Mouse (Mus musculus) macrophage (primary cell): ENCODE measurements around the gene Rps6ka1. TPM values are rescaled to one million over a fixed set of nuclear protein-coding genes. Genes with fewer than 3 reads are reported as not detected.

ENCODE experiments used
- H3K27ac ChIP-seq: fragments of 350-480 bp; formaldehyde crosslinking; 2 replicates; pipeline ENCODE4 v1.9.0; 2021
- H3K36me3 ChIP-seq: fragments of 350-480 bp; formaldehyde crosslinking; 2 replicates; pipeline ENCODE4 v1.9.0; 2021; ENCODE audit errors: inconsistent target
- H3K4me3 ChIP-seq: fragments of 350-480 bp; formaldehyde crosslinking; 2 replicates; pipeline ENCODE4 v1.9.0; 2021; ENCODE audit errors: inconsistent target
- H3K79me2 ChIP-seq: fragments of 350-480 bp; formaldehyde crosslinking; 2 replicates; pipeline ENCODE4 v1.9.0; 2021; ENCODE audit errors: inconsistent target
- WGBS: methylation state at CpG from one replicate; pipeline ENCODE4 v1.1.7; 2026; ENCODE audit warnings: inconsistent platforms; ENCODE audit not compliant: missing documents; 5-methylcytosine and 5-hydroxymethylcytosine counted together
- polyA plus RNA-seq: library from polyadenylated mRNA; stranded (reverse); fragments of 250-400 nt; gene quantifications from 3 replicates; pipeline ENCODE4 v1.2.4, GENCODE M21; 2018; ENCODE audit warnings: inconsistent platforms

The Rps6ka1 gene
- polyA plus RNA-seq, 1 experiment from 2014 or later = 43.0 TPM

- Histone ChIP-seq H3K79me2 (no peaks in the 10 kb centered on the region), H3K36me3 (no peaks in the 10 kb centered on the region), H3K4me3 (no peak overlapping the region), H3K27ac (no peak overlapping the region)
- WGBS = 69% methylated on average over 8 of the region's 8 CpGs
Observed at GRCm38 (mm10) chr4:133884127-133884753, 3.4 kb downstream of the Rps6ka1 start.

GRCm38 (mm10) chr4:133881851-133882250 is 5.7 kb downstream of the Rps6ka1 start:
- Histone ChIP-seq H3K27ac (no peak overlapping the region), H3K4me3 (no peak overlapping the region), H3K79me2 (no peaks in the 10 kb centered on the region), H3K36me3 (no peaks in the 10 kb centered on the region)
- WGBS = 85% methylated on average over 3 of the region's 3 CpGs

- H3K4me3 ChIP-seq = no peak overlapping the region
- H3K79me2 ChIP-seq = no peaks in the 10 kb centered on the region
- H3K36me3 ChIP-seq = no peaks in the 10 kb centered on the region
- 100% methylated on average over 4 of the region's 4 CpGs for WGBS
- no peak overlapping the region for H3K27ac ChIP-seq
Observed at GRCm38 (mm10) chr4:133881399-133881798, 6.2 kb downstream of the Rps6ka1 start.

GRCm38 (mm10) chr4:133879145-133879902 is 8.3 kb downstream of the Rps6ka1 start:
- Histone ChIP-seq H3K36me3 (no peaks in the 10 kb centered on the region), H3K4me3 (no peak overlapping the region), H3K27ac (no peak overlapping the region), H3K79me2 (no peaks in the 10 kb centered on the region)
- 74% methylated on average over 12 of the region's 12 CpGs for WGBS

GRCm38 (mm10) chr4:133877850-133878755 is 9.5 kb downstream of the Rps6ka1 start:
- Histone ChIP-seq H3K27ac (no peak overlapping the region), H3K36me3 (no peaks in the 10 kb centered on the region), H3K79me2 (peaks cover 8% of the 10 kb centered on the region), H3K4me3 (no peak overlapping the region)
- 89% methylated on average over 14 of the region's 14 CpGs for WGBS

- H3K4me3 ChIP-seq = no peak overlapping the region; the same call in 1 of the 2 replicates
- peaks cover 15% of the 10 kb centered on the region for H3K36me3 ChIP-seq
- H3K79me2 ChIP-seq = peaks cover 36% of the 10 kb centered on the region
- peak overlapping the region; percentile 73 for H3K27ac ChIP-seq
- 20% methylated on average over 13 of the region's 13 CpGs for WGBS
Observed at GRCm38 (mm10) chr4:133874865-133875517, 12.6 kb downstream of the Rps6ka1 start.

- WGBS = 3% methylated on average over 17 of the region's 17 CpGs
- Histone ChIP-seq H3K27ac (peak overlapping the region; percentile 73), H3K4me3 (peak overlapping the region; percentile 55), H3K36me3 (peaks cover 23% of the 10 kb centered on the region), H3K79me2 (peaks cover 36% of the 10 kb centered on the region)
Observed at GRCm38 (mm10) chr4:133873926-133874864, 13.4 kb downstream of the Rps6ka1 start.

GRCm38 (mm10) chr4:133873431-133873851 is 14.2 kb downstream of the Rps6ka1 start:
- Histone ChIP-seq H3K27ac (peak overlapping the region; percentile 73), H3K36me3 (peaks cover 29% of the 10 kb centered on the region), H3K79me2 (peaks cover 36% of the 10 kb centered on the region), H3K4me3 (peak overlapping the region; percentile 55)
- WGBS = 15% methylated on average over 4 of the region's 4 CpGs

GRCm38 (mm10) chr4:133872812-133873300 is 14.7 kb downstream of the Rps6ka1 start:
- Histone ChIP-seq H3K79me2 (peaks cover 36% of the 10 kb centered on the region), H3K4me3 (peak overlapping the region; percentile 55), H3K36me3 (peaks cover 34% of the 10 kb centered on the region), H3K27ac (peak overlapping the region; percentile 83)
- 1% methylated on average over 15 of the region's 15 CpGs for WGBS

GRCm38 (mm10) chr4:133872222-133872811 is 15.3 kb downstream of the Rps6ka1 start:
- WGBS = 11% methylated on average over 7 of the region's 7 CpGs
- peaks cover 36% of the 10 kb centered on the region for H3K79me2 ChIP-seq
- peak overlapping the region; percentile 55 for H3K4me3 ChIP-seq
- peak overlapping the region; percentile 83 for H3K27ac ChIP-seq
- peaks cover 34% of the 10 kb centered on the region for H3K36me3 ChIP-seq

GRCm38 (mm10) chr4:133865231-133865630 is 22.4 kb downstream of the Rps6ka1 start:
- WGBS = 92% methylated on average over 5 of the region's 5 CpGs
- Histone ChIP-seq H3K79me2 (no peaks in the 10 kb centered on the region; the same call in 1 of the 2 replicates), H3K4me3 (no peak overlapping the region), H3K36me3 (peaks cover 92% of the 10 kb centered on the region), H3K27ac (no peak overlapping the region)

- H3K27ac ChIP-seq = no peak overlapping the region
- H3K36me3 ChIP-seq = peaks cover 92% of the 10 kb centered on the region
- 98% methylated on average over 13 of the region's 13 CpGs for WGBS
- peaks cover 2% of the 10 kb centered on the region; the same call in 1 of the 2 replicates for H3K79me2 ChIP-seq
- no peak overlapping the region for H3K4me3 ChIP-seq
Observed at GRCm38 (mm10) chr4:133864380-133864981, 23.1 kb downstream of the Rps6ka1 start.
